In genomic region chr5:135632117-135632796, GRCm38 (mm10) we compare ENCODE assay signal across 8 mouse cellular contexts. TPM values are rescaled to one million over a fixed set of nuclear protein-coding genes. Genes with fewer than 3 reads are reported as not detected.
A peak's percentile ranks its signal among the peaks of the same experiment; 100 is the strongest.
DNase-seq lines count a peak whose midpoint lies in the region; ATAC-seq and TF ChIP-seq lines count a peak whose summit lies in the region.

Rhbdd2 (plus strand) TSS chr5:135632618.

- H3K9me3 ChIP-seq in hindbrain, embryonic 10.5 days: no peaks in the 10 kb centered on the region
- H3K9me3 ChIP-seq in lung, postnatal 0 days (ENCODE audit: low read length): no peaks in the 10 kb centered on the region

- peaks cover 24% of the 10 kb centered on the region for H3K36me3 ChIP-seq in hindbrain, embryonic 10.5 days
- no peaks in the 10 kb centered on the region for H3K36me3 ChIP-seq in lung, postnatal 0 days (ENCODE audit: insufficient read depth, low read length)

- ATAC-seq in frontal cortex, adult (ENCODE audit: low TSS enrichment): peak; percentile 99
- ATAC-seq in lung, postnatal 0 days: peak; percentile 99

- H3K9ac ChIP-seq in lung, postnatal 0 days (replicated peaks; ENCODE audit: low read depth): peak within 1 kb of the TSS; percentile 50

- no peaks in the 10 kb centered on the region for H3K27me3 ChIP-seq in hindbrain, embryonic 10.5 days (ENCODE audit: insufficient read depth, poor library complexity, severe bottlenecking)
- H3K27me3 ChIP-seq in lung, postnatal 0 days (replicated peaks; ENCODE audit: insufficient read depth, low read length): no peaks in the 10 kb centered on the region

- WGBS in hindbrain, embryonic 10.5 days: 12% methylated on average over 30 of the region's 30 CpGs
- WGBS in lung, postnatal 0 days: 12% methylated on average over 30 of the region's 30 CpGs

- no peak for TF ChIP-seq EP300 in lung, postnatal 0 days (IDR thresholded peaks at IDR 0.05)

- H3K27ac ChIP-seq in hindbrain, embryonic 10.5 days: peak within 1 kb of the TSS; percentile 98
- H3K27ac ChIP-seq in lung, postnatal 0 days (ENCODE audit: low read length): peak within 1 kb of the TSS; percentile 68; the same call in 1 of the 2 replicates

- peak within 1 kb of the TSS; percentile 84 for H3K4me2 ChIP-seq in lung, postnatal 0 days (replicated peaks; ENCODE audit: low read depth, low read length)

- peaks cover 20% of the 10 kb centered on the region for H3K4me1 ChIP-seq in hindbrain, embryonic 10.5 days (replicated peaks)
- H3K4me1 ChIP-seq in lung, postnatal 0 days (ENCODE audit: insufficient read depth, low read depth, low read length): peaks cover 5% of the 10 kb centered on the region; the same call in 1 of the 2 replicates

- H3K4me3 ChIP-seq in hindbrain, embryonic 10.5 days: peak within 1 kb of the TSS; percentile 93
- H3K4me3 ChIP-seq in lung, postnatal 0 days (ENCODE audit: low read depth, low read length): peak within 1 kb of the TSS; percentile 76

- peak; percentile 72 for TF ChIP-seq CTCF in lung, postnatal 0 days (IDR thresholded peaks at IDR 0.05)

- peak; percentile 99 for DNase-seq in MN1 (ENCODE audit: low spot score)
- DNase-seq in cerebellum, adult 9-10 months: peak; percentile 97
- DNase-seq in hindbrain, embryonic 10.5 days (ENCODE audit: low spot score): peak; percentile 98
- DNase-seq in layer of hippocampus, adult 9-11 months: peak; percentile 96
- peak; percentile 98 for DNase-seq in lung, postnatal 0 days (ENCODE audit: low spot score)
- DNase-seq in ovary, postnatal 14 days (ENCODE audit: low spot score): peak; percentile 94
- DNase-seq in thymus, postnatal 14 days: peak; percentile 99

RNA-seq across cellular contexts. Expression of gene Rhbdd2, which starts in this region (rescaled TPM):
- 54.9 and 65.6 TPM in 2 replicates for polyA plus RNA-seq in hindbrain, embryonic 10.5 days (2016; fragmentation: Nextera tagmentation; extraction: Ambion mirVana)
- polyA plus RNA-seq in lung, postnatal 0 days (2015; fragmentation: Nextera tagmentation; extraction: Ambion mirVana): 24.7 and 25.8 TPM in 2 replicates

Comparison
In these comparisons a context has a peak if more than half of its experiments do, and no peak if none do; other contexts are left out.
1. Peak in every context shown above with its lines: DNase-seq, ATAC-seq, H3K4me3 ChIP-seq and H3K27ac ChIP-seq.